Mouse (Mus musculus) kidney, postnatal 10 days (tissue): Measurements from ENCODE around the gene Cyb5r2.

Experiments used
- DNase-seq: peaks from one replicate; pipeline ENCODE4 v3.0.0; 2021; ENCODE audit warnings: mixed read lengths

Gene Cyb5r2

DNA sequence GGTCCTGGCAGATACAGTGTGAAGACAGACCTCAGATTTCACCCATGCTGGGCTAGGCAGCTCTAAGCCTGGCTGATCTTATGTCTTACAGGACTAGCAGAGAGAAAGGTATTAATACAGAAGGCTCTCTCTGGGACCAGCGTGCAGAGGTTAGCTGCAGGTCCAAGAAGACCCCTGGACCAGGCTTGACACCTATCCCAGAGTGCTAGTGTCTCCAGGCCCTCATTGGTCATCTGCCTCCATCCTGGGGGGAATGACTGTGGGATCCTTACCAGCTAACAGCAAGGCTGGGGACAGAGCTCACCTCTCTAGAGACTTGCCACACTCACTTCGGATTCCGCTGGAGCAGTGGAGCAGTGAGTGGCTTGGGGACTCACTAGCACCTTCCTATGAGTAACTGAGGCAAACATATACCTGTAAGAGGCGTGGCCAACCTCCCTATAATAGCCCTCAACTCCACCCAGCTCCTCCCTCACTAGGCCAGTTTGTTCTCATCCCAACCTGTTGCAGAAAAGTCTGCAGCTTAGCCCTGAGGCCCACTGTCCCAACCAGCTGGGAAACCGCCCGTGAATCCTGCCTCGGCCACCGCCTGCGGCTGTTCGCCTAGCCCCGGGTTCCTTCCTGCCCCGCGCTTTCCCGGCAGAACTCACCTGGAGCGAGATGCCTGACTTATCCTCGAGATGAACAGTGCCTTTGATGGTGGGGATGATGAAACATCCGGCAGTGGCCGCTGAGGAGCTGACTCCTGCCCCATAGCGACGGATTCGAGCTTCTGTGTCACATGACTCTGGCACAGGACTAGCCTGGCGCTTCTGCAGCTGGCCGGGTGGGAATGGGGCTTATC is at the start of gene Cyb5r2:
Gene Cyb5r2, minus strand, starts transcription at position 725 of the 844 bp plus-strand sequence.
- peak; percentile 39 for DNase-seq

- no peak for DNase-seq
Observed at GRCm38 (mm10) chr7:107802138-107802537, 44.3 kb upstream of the Cyb5r2 start.

DNA sequence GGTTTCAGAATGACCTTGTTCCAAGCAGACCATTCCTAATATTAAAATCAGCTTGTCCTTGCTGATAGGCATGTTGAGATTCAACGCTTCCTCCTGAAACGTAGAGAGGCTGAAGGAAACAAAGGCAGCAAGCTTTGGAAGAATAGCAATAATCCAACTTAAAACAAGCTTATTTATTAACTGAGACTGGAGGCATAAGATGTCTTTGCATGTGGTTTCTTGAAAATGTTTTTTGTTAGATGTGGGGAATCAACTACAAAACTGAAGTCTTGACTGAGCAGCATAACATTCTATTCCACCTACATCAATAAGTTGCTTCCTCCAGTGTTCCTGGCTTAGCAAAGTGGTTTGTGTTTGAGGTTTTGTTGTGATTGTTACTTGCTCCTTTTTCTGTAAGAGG is 43.3 kb upstream of the Cyb5r2 start, which contains the start of gene Ovch2:
Gene Ovch2, minus strand, starts transcription at position 101 of the 400 bp plus-strand sequence.
- DNase-seq = no peak

DNA sequence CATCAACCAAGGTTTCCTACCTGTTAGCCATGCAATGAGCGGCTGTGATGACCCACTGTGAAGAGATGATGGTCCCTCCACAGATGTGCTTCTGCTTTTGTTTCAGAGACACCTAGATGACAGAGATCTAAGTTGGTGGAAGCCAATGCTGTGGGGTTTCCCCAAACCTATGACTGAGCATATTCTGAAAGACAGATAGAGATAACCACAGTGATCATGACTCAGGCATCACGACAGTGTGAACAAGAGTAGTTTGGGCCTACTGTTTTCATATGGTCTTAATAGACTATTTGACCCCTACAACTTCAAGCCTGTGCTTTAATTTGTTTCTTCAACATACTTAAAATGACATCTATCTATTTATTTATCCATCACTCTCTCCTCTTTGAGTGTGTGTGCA is 38.7 kb upstream of the Cyb5r2 start:
- no peak for DNase-seq

DNA sequence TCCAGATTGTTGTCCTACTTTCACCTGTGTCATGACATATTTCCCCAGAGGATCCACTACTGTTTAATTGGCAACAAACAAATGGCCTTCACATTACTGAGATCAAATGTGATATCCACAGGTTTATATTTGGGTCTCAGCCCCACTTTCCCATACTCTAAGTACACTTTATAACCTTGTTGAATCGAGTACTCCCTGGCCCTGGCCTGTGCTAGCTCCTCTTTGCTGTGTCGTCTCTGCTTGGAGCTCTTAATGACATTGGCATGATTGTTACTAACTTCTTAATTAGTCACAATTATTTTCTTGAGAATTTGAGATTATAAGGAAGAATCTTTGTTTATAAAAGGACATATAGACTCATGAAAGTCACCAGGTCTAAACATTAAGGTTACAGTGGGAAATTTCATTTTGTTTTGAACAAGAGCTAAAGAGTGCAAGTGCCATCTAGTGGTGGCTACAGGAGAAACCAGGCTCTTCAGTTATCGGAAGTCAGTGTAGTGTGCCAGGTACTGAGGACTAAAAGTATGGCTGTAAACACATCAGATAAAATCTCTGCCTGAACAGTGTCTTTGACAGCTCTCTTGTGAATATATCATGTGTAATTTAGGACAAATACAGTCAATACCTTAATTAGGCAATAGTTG is 30.3 kb upstream of the Cyb5r2 start:
- peak; percentile 33 for DNase-seq

- DNase-seq = no peak
Observed at GRCm38 (mm10) chr7:107779611-107780010, 21.8 kb upstream of the Cyb5r2 start.

GRCm38 (mm10) chr7:107778216-107778615 is 20.4 kb upstream of the Cyb5r2 start:
- DNase-seq = no peak

GRCm38 (mm10) chr7:107770812-107771211 is 13.0 kb upstream of the Cyb5r2 start:
- DNase-seq = no peak

DNA sequence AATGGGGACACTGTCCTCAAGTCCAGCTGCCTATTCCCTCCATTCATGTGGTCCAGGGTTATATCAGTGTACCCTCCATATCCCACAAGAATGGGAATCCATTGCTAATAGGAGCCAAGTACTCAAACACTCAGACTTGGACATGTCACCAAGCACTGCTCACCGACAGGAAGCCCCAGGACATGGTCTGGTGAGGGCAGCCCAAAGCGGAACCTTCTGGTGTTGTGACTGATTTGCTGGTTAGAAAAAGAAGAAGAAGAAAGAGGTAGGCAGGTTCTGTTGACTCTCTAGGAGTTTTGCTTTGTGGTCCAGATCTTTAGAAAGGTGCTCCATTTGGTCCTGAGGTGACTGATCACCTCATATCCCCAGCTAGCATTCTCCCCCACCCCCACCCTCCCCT is 1.1 kb downstream of the Cyb5r2 start:
- no peak for DNase-seq

- no peak for DNase-seq
Observed at GRCm38 (mm10) chr7:107755905-107756304, 1.9 kb downstream of the Cyb5r2 start.

DNA sequence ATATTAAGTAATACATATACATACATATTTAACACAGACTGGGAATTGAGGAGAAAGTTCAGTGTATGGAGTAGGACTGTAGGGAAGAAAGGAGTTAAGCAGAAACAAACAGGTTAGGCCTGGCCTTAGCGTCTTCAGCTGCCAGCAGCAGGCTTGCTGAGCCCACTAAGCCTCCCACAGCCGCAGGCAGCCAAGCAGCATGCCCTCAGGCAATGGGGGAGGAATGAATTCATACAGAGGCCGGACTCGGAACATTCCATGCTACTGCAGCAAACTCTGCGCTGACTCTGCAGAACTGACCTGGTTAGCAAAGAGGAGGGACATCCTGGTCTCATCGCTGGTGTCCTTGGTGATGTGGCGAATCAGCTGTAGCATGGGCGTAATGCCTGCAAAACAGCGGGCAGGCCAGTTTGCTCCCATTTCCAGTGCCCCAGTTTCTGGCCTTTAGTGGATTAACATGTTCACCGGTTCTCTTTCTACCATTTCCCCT is 5.8 kb downstream of the Cyb5r2 start:
- DNase-seq = peak; percentile 16

- no peak for DNase-seq
Observed at GRCm38 (mm10) chr7:107749721-107750120, 8.1 kb downstream of the Cyb5r2 start.

DNA sequence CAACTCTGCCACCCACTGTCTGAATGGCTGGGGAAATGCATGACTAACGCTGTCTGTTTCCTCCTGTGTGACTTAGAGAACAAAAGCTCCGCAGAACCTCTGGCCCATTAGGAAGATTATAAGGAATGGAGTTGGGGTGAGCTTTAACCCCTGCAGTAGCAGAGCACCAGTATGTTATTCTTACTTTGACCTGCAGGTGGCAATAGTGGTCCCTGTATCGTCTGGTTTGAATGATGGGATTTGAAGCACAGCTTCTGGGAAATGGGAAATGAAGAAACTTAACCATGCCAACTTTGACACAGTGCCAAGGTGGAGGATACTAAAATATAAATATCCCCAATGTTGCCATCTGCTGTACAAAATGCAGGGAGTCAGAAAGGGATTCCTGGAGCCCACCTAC is 8.6 kb downstream of the Cyb5r2 start:
- peak; percentile 37 for DNase-seq

DNA sequence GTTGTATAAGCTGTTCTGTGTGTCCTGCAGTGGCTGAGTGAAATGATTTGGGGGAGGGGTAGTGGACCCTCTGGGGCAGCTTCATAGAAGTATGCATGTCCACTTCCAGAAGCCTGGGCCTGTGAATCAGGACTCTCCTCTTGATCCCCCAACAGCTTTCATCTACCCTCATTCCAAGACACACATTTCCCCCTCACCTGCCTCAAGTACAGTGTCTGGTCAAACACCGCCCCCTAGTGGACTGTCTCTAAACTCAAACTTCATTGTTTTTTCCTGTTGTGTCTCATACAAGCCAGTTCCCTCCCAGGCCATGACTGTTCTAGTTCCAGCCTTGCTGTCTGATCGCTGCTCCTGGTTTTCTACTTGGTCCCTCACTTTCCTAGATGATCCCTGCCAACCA is 9.9 kb downstream of the Cyb5r2 start:
- DNase-seq = peak; percentile 75

- DNase-seq = peak; percentile 14
Observed at GRCm38 (mm10) chr7:107747476-107747875, 10.4 kb downstream of the Cyb5r2 start.

- DNase-seq = no peak
Observed at GRCm38 (mm10) chr7:107746036-107746435, 11.8 kb downstream of the Cyb5r2 start.

GRCm38 (mm10) chr7:107745111-107745510 is 12.7 kb downstream of the Cyb5r2 start:
- DNase-seq = no peak

DNA sequence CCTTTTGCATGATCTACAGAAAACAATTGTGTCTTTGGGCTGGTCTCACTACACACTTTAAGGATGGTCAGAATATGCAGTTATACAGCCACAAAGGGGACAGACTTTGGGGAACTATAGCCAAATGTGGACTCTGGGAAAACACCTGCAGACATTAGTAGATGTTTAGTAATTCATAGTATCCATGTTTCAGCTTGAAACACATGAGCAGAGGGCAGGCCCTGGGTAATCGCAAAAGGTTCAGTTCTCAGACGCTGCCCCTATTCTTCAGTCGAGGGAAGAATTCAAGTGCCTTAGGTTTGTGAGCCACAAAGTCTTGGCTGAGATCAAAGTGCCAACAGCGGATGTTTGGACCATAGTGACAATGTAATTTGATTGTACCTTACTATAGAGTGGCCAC is 13.4 kb downstream of the Cyb5r2 start:
- no peak for DNase-seq

GRCm38 (mm10) chr7:107742963-107743465 is 14.8 kb downstream of the Cyb5r2 start:
- DNase-seq = no peak

DNA sequence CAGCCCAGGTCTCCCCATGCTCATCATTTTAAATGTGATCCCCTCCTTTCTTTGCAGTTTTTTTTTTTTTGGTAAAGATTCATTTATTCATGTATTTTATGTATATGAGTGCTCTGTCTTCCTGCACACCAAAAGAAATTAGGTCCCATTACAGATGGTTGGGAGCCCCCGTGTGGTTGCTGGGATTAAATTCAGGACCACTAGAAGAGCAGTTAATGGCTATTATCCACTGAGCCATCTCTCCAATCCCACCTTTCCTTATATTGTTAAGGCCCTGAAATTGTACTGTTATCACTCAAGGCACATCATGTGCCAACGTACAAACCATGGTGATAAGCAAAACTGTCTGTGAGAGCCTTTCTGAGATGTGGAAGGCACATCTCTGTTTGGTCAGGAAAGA is 19.1 kb downstream of the Cyb5r2 start:
- peak; percentile 62 for DNase-seq

DNA sequence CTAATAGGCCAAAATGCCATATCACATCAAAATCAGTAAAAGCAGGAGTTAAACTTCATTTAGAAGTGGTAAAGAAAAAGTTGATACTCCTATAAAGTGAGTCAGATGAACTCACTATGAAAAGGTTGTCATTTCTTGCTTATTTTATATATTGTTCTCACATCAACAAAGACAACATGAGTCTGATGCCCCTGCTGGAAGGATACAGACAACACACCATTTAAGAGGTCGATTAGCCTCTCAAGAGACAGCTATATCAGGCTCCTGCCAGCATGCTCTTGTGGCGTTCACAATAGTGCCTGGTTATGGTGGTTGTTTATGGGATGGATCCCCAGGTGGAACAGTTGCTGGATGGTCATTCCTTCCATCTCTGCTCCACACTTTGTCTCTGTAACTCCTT is 24.7 kb downstream of the Cyb5r2 start:
- no peak for DNase-seq

DNA sequence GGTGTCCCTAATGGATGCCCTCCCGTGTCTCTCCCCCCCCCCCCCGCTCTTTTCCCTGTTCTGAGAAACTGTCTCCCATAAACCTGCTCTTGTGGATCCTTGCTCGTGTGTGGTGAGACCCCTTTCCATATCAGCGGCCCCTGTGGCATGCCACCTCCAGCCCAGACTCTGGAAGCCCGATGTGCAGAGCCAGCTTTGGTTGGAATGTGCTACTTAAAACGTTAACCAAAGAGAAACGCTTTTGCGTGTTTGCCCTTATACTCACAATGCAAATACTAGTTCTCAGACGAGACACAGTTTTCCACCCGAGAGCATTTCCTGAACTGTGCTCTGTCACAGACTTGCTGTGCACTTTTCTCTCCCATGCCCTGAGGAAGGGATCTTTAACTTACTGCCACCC is 27.2 kb downstream of the Cyb5r2 start:
- no peak for DNase-seq

- no peak for DNase-seq
Observed at GRCm38 (mm10) chr7:107727538-107727937, 30.3 kb downstream of the Cyb5r2 start.

DNA sequence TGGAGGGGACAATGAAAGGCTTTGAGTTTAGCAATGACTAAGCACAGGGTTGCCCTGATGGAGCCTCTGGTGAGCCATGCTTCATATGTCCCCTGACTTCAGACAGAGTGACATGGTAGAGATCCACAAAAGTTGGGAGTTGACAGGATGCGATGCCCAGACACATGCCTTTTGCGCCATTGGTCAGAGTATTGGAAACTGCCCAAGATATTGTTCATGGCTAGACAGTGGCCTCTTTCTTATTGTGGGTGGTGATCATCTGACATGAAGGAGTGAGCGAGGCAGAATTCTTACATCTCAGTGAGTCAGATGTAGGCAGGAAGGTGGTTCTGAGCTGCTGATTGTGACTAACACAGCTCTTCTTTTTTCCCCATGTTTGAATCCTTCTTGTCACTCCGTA is 35.3 kb downstream of the Cyb5r2 start:
- DNase-seq = no peak
